Mouse (Mus musculus): ENCODE measurements around the gene Nim1k. TPM values are rescaled to one million over a fixed set of nuclear protein-coding genes. Genes with fewer than 3 reads are reported as not detected.

Nim1k gene
- polyA plus RNA-seq (2015; fragmentation: Nextera tagmentation; extraction: Ambion mirVana) = 0.06 and 0.08 TPM in 2 replicates

DNA sequence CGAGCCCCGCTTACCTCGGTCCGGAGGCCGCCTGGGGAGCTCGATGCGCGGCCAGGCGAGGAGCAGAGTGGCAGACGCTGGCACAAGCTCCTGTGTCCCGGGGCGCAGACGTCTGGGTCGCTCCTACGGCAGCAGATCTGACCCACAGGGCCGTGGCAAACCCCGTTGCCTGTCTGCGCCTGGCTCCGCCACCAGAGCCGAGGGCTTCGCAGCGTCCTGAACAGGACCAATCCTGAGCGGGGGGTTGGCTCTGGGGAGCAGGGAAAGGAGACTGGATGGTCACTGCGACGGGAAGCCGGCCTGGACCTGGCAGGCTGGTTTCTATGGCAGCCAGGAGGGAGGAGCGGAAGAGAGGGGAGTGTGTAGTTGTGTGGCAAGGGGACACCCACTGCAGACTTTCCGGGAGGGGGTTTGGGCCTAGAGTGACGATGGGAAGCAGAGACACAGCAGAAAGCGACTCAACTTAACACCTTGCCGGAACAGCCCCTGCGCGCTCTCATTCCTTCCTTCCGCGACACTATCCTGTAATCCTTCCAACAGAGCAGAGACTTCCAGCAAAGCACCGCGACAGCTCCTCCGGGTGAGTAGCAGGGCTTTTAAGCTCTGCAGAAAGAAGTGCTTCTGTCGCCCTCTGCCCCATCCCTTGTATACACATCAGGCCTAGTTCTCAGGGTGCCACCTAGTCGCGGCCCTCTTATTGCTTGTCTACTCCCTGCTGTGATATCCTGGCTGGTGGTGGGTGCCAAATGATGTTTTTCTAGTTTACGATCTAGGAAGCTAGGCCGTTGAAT is at the start of gene Nim1k:
Gene Nim1k, minus strand, starts transcription at position 202 of the 791 bp plus-strand sequence.
- H3K9ac ChIP-seq = peak within 1 kb of the TSS; percentile 33
- peaks cover 16% of the 10 kb centered on the region for H3K27me3 ChIP-seq
- H3K4me2 ChIP-seq = peak within 1 kb of the TSS; percentile 68
- no peak within 1 kb of the TSS for H3K27ac ChIP-seq
- H3K36me3 ChIP-seq = no peaks in the 10 kb centered on the region
- DNase-seq = peak; percentile 8
- H3K4me3 ChIP-seq (replicated peaks) = peak within 1 kb of the TSS; percentile 46
- peak; percentile 79 for ATAC-seq (ENCODE audit: low read depth)
- H3K9me3 ChIP-seq (replicated peaks) = no peaks in the 10 kb centered on the region
- WGBS (ENCODE audit: insufficient replicate concordance) = 6% methylated on average over 43 of the region's 43 CpGs
- peaks cover 14% of the 10 kb centered on the region for H3K4me1 ChIP-seq (replicated peaks)

DNA sequence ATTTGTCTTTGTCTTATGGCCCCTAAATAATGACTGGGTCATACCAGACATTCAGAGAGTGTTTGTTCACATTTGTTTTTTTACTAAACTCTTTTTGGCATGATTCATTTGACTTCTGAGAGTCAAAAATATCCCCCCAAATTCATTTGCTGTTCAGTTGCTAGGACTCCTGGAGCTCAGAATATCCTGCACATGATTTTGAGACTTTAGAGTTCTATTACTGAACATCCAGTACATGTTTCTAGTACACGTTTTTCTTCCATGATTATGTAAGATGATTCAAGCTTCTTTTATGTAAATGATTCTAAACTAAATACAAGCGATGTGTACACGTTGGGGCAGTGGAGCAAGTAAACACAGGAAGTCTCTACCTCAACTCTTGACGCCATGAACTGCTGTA is 42.0 kb upstream of the Nim1k start:
- WGBS (ENCODE audit: insufficient replicate concordance) = 41% methylated on average over 4 of the region's 4 CpGs

DNA sequence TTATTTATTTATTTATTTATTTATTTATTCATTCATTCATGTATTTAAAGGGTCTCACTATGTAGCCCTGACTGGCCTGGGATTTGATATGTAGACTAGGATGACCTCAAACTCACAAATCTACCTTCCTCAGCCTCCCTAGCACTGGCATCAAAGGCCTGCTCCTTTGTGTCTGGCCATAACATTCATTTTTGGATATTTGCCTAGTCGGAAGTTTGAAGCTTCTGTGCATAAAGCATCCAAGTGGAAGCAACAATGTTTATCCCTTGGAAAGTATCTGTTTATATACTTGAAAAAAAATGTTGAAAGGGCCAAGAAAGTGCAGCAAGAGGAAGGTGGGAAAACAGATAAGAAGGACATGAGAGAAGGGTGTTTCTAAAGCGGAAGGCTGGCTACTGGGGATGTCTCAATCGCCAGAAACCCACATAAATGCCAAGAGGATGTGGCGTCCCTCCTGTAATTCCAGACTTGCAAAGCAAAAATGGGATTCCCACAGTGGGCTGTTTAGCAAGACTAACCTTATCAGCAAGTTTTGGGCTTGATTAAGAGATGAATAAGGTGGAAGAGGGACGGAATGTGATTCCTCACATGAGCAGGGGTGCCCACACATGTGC is 37.2 kb upstream of the Nim1k start:
- DNase-seq (no peak), ATAC-seq (ENCODE audit: low read depth) (no peak)
- H3K9ac ChIP-seq = no peak overlapping the region
- WGBS (ENCODE audit: insufficient replicate concordance) = 47% methylated on average over 5 of the region's 5 CpGs
- H3K4me1 ChIP-seq (replicated peaks) = peaks cover 32% of the 10 kb centered on the region
- no peaks in the 10 kb centered on the region for H3K27me3 ChIP-seq
- peaks cover 11% of the 10 kb centered on the region for H3K36me3 ChIP-seq
- no peak overlapping the region for H3K27ac ChIP-seq
- H3K4me2 ChIP-seq = no peak overlapping the region
- no peaks in the 10 kb centered on the region for H3K9me3 ChIP-seq (replicated peaks)
- no peak overlapping the region for H3K4me3 ChIP-seq (replicated peaks)

More for the DNA sequence above, 42.0 kb upstream of the Nim1k start:
- ATAC-seq (ENCODE audit: low read depth) = no peak
- DNase-seq = no peak
- Histone ChIP-seq H3K27me3 (no peaks in the 10 kb centered on the region), H3K9me3 (replicated peaks) (no peaks in the 10 kb centered on the region), H3K36me3 (no peaks in the 10 kb centered on the region), H3K27ac (no peak overlapping the region), H3K9ac (no peak overlapping the region), H3K4me3 (replicated peaks) (no peak overlapping the region), H3K4me2 (no peak overlapping the region), H3K4me1 (replicated peaks) (0 out of 2 replicates have a peak, but pooled peaks cover 7% of the 10 kb centered on the region)

DNA sequence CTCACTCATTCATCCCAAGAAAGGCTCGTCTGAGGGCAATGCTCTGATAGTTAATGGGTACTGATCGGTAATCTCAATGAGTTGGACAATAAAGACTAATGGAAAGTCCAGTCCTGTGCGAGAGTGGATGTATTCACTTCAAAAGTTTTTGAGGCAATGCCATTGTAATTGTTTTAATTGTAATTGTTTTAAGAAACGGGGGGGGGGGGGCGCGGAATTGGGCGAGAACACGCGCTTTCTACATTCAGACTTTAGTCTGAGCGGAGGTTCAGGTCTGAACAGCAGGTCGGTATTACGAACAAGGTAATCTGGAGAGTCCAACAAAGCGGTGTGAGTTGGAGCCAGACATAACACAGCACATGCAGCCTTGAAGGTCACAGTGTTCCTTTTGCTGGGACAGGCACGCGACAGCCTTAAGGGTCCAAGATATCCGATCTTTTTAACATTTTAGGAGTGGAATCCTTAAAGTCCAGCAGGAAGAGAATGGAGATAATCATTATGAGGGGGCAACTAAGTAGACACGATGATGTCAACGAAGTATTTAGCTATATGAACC is 36.0 kb upstream of the Nim1k start:
- no peak for DNase-seq
- Histone ChIP-seq H3K9ac (peak overlapping the region; percentile 96), H3K4me1 (replicated peaks) (peaks cover 32% of the 10 kb centered on the region), H3K4me2 (peak overlapping the region; percentile 98), H3K27ac (peak overlapping the region; percentile 86), H3K4me3 (replicated peaks) (peak overlapping the region; percentile 96), H3K27me3 (no peaks in the 10 kb centered on the region), H3K9me3 (replicated peaks) (no peaks in the 10 kb centered on the region), H3K36me3 (peaks cover 22% of the 10 kb centered on the region)
- ATAC-seq (ENCODE audit: low read depth) = no peak
- WGBS (ENCODE audit: insufficient replicate concordance) = 2% methylated on average over 18 of the region's 18 CpGs

DNA sequence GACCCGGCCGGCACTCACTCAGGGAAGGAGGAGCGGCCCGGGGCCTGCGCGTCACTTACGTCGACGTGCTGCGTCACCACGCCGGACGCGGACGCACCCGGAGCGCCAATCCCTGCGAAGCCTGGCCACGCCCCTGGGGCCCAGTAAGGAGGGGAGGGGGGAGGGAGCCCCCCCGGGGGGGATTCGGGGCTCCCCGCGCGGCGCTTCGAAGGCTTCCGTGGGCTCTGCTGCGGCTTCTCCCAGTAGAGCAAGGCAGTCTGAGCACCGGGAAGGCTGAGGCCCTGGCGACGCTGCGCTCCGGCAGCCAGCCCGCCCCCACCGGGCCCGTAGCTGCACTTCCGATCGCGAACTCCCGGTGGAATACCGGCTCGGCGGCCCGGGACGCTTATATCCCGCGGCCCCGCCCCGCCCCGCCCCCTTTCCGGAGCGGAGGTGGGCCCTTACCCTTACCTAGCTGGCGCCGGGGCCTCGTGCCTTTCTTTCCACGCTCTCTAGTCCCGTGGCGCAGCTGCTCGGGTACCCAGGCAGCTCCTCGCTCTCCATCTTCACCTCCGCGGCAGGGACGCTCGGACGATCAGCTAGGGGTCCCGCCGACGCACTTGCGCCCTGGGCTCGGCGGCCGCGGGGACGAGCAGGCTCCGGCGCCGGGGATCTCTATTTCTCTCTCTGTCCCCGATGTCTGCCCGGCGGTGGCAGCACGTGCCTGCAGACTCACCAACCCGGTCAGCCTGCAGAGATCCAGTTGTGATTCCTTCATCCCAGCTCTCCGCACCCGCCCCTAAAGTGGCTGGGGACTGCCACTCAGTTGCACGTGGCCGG is 35.3 kb upstream of the Nim1k start, which contains the start of gene Zfp131:
Gene Zfp131, minus strand, starts transcription at position 129 of the 819 bp plus-strand sequence.
- peak within 1 kb of the TSS; percentile 96 for H3K9ac ChIP-seq
- ATAC-seq (ENCODE audit: low read depth) (peak; percentile 97), DNase-seq (peak; percentile 87)
- H3K4me2 ChIP-seq = peak within 1 kb of the TSS; percentile 98
- peaks cover 26% of the 10 kb centered on the region for H3K36me3 ChIP-seq
- no peaks in the 10 kb centered on the region for H3K9me3 ChIP-seq (replicated peaks)
- peak within 1 kb of the TSS; percentile 89 for H3K27ac ChIP-seq
- H3K27me3 ChIP-seq = no peaks in the 10 kb centered on the region
- peak within 1 kb of the TSS; percentile 96 for H3K4me3 ChIP-seq (replicated peaks)
- H3K4me1 ChIP-seq (replicated peaks) = peaks cover 32% of the 10 kb centered on the region
- under 1% methylated on average over 84 of the region's 86 CpGs for WGBS (ENCODE audit: insufficient replicate concordance)

DNA sequence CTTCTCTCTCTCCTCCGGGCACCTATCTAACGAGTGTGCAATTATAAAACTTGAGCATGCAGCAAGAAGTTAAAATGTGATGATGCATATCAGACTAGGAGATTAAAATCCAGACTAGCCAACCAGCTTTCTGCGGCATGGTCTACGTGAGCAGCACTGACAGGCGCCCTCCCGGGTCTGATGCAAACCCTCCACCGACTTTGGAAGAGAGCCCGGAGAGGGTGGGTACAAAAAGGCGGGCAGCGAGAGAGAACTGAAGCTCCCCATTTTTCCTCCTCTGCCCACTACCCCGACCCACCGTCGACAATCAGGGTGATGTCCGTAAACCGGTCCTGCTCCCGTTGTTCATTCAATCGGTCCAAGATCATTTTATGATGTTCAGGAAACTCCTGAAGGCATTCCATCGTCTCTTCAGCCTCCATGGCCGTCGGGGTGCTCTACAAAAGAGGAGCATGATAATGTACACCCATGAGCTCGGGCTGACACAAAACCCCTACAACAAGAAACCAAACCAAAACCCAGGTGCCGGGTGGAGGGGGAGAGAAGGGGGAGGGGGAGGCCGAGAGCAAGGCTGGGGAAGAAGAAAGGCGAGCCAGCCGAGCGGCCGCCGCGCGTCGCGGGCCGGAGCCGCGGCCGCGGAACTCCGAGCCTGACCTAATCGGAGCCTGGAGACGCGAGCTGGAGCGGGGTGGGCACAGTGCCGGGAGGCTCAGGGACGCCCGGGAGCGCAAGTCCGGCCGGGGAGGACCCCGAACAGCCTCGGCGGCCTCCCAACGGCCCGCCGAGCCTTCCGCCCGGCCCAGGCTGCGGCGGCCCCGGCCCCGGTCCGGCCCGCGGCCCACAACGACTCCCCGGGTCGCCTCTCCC is 34.4 kb upstream of the Nim1k start:
- WGBS (ENCODE audit: insufficient replicate concordance) = under 1% methylated on average over 54 of the region's 66 CpGs
- ATAC-seq (ENCODE audit: low read depth) (peak; percentile 60), DNase-seq (peak; percentile 38)
- peak overlapping the region; percentile 98 for H3K4me2 ChIP-seq
- peak overlapping the region; percentile 96 for H3K4me3 ChIP-seq (replicated peaks)
- peaks cover 32% of the 10 kb centered on the region for H3K4me1 ChIP-seq (replicated peaks)
- no peaks in the 10 kb centered on the region for H3K9me3 ChIP-seq (replicated peaks)
- no peaks in the 10 kb centered on the region for H3K27me3 ChIP-seq
- H3K27ac ChIP-seq = peak overlapping the region; percentile 89
- peaks cover 34% of the 10 kb centered on the region for H3K36me3 ChIP-seq
- peak overlapping the region; percentile 96 for H3K9ac ChIP-seq

DNA sequence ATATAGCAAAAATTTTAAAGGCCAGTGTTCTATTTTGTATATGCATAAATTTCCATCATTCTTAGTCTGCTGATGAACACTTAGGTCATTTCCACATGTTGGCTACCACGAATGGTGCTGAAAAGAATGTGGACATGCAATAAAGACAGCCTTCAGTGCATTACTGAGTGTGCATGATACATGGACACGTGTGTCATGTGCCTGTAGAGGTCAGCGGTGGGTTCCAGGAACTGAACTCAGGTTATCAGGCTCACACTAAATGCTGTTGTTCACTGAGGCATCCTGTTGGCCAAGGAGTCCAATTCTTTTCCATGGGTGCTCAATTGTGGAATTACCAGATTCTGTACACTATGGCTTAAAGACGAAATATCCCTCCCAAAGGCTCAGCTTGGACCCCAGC is 27.9 kb upstream of the Nim1k start:
- no peak overlapping the region for H3K4me3 ChIP-seq (replicated peaks)
- ATAC-seq (ENCODE audit: low read depth) (no peak), DNase-seq (no peak)
- no peaks in the 10 kb centered on the region for H3K27me3 ChIP-seq
- no peak overlapping the region for H3K9ac ChIP-seq
- H3K4me2 ChIP-seq = no peak overlapping the region
- 68% methylated on average over 4 of the region's 4 CpGs for WGBS (ENCODE audit: insufficient replicate concordance)
- peaks cover 78% of the 10 kb centered on the region for H3K36me3 ChIP-seq
- H3K9me3 ChIP-seq (replicated peaks) = no peaks in the 10 kb centered on the region
- peaks cover 2% of the 10 kb centered on the region for H3K4me1 ChIP-seq (replicated peaks)
- H3K27ac ChIP-seq = no peak overlapping the region

DNA sequence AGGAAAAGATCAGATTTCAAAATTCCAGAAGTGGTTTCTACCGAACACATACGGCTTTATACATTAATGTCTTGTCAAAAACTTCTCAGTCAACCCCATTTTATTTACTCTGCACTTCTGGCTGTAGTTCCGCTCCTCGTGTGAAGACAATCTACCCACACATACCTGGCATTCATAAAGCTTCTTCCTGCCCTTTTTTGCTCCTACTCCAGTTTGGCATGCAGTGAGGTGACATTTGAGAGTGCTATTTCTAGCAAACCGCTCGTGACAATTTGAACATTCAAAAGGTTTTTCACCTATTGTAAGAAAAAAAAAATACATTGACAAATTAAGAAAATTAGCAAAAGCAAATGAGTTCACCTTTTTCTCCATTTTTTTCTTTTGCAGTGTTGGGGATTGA is 12.9 kb upstream of the Nim1k start:
- no peaks in the 10 kb centered on the region for H3K27me3 ChIP-seq
- H3K4me3 ChIP-seq (replicated peaks) = no peak overlapping the region
- ATAC-seq (ENCODE audit: low read depth) (no peak), DNase-seq (no peak)
- no peak overlapping the region for H3K9ac ChIP-seq
- WGBS (ENCODE audit: insufficient replicate concordance) = 85% methylated on average over 6 of the region's 6 CpGs
- H3K4me1 ChIP-seq (replicated peaks) = no peaks in the 10 kb centered on the region
- no peaks in the 10 kb centered on the region for H3K9me3 ChIP-seq (replicated peaks)
- H3K36me3 ChIP-seq = peaks cover 81% of the 10 kb centered on the region
- no peak overlapping the region for H3K4me2 ChIP-seq
- no peak overlapping the region for H3K27ac ChIP-seq

DNA sequence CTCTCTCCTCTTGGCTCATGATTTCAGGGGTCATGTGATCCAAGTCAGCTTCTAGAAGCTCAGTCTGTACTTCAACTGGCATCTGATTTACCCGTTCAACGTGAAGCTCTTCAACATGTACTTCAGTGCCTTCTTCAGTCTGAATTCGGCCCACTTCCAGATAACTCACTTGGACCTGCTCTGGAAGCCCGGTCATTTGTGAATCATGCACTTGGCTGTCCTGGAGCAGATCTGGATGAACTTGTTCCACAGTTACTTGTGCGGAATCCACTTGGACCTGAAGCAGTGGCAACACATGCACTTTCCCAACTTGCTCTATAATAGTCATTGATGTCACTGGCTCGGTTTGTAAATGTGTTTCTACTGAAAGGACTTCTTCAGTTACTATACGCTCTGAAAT is 10.8 kb upstream of the Nim1k start:
- ATAC-seq (ENCODE audit: low read depth) (no peak), DNase-seq (no peak)
- no peak overlapping the region for H3K4me3 ChIP-seq (replicated peaks)
- H3K4me2 ChIP-seq = no peak overlapping the region
- no peaks in the 10 kb centered on the region for H3K27me3 ChIP-seq
- H3K9me3 ChIP-seq (replicated peaks) = no peaks in the 10 kb centered on the region
- no peak overlapping the region for H3K27ac ChIP-seq
- H3K36me3 ChIP-seq = peaks cover 63% of the 10 kb centered on the region
- no peak overlapping the region for H3K9ac ChIP-seq
- 82% methylated on average over 7 of the region's 7 CpGs for WGBS (ENCODE audit: insufficient replicate concordance)
- no peaks in the 10 kb centered on the region for H3K4me1 ChIP-seq (replicated peaks)

DNA sequence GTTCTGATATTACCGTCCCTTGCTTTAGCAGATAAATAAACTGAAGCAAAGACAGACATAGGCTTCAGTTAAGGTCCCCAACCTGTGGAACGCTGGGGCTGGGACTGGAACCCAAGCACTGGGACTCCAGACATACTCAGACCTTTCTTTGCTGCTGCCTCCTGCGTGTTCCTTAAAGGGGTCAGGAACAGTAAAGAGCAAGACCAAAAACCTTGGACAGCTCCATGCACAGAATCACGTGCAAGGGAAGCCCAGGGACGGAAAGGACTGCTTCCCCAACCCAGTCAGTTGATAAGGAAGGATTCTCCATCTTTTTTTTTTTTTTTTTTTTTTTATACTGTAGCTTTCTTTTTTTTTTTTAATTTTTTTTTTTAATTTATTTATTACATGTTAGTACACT is 1.1 kb upstream of the Nim1k start:
- ATAC-seq (ENCODE audit: low read depth) (no peak), DNase-seq (no peak)
- peaks cover 16% of the 10 kb centered on the region for H3K27me3 ChIP-seq
- H3K9ac ChIP-seq = no peak overlapping the region
- no peak overlapping the region for H3K27ac ChIP-seq
- H3K4me1 ChIP-seq (replicated peaks) = peaks cover 14% of the 10 kb centered on the region
- H3K4me2 ChIP-seq = no peak overlapping the region
- 49% methylated on average over 5 of the region's 5 CpGs for WGBS (ENCODE audit: insufficient replicate concordance)
- no peaks in the 10 kb centered on the region for H3K9me3 ChIP-seq (replicated peaks)
- no peak overlapping the region for H3K4me3 ChIP-seq (replicated peaks)
- no peaks in the 10 kb centered on the region for H3K36me3 ChIP-seq

All from liver, embryonic 13.5 days (tissue).